Mouse (Mus musculus) heart, embryonic 11.5 days (tissue): ENCODE results near the gene Dusp22. TPM values are rescaled to one million over a fixed set of nuclear protein-coding genes. Genes with fewer than 3 reads are reported as not detected.

Source experiments
- ATAC-seq: fragments of 200-750 bp; cut with Nextera tagmentation; replicated peaks from 2 replicates; pipeline ENCODE4 v1.8.0; 2017; ENCODE audit warnings: moderate library complexity; ENCODE audit not compliant: insufficient number of reproducible peaks, low FRiP score, low TSS enrichment
- H3K27ac ChIP-seq: fragments of 300-500 bp; sonication (generic); 2 replicates; pipeline ENCODE4 v1.5.1; 2014; ENCODE audit warnings: mild to moderate bottlenecking, low read depth, low read length
- H3K27me3 ChIP-seq: fragments of 300-500 bp; sonication (generic); 2 replicates; pipeline ENCODE4 v1.6.1; 2014; ENCODE audit warnings: mild to moderate bottlenecking, low read length, mixed read lengths; ENCODE audit not compliant: control insufficient read depth, insufficient read depth
- H3K36me3 ChIP-seq: fragments of 300-500 bp; sonication (generic); 2 replicates; pipeline ENCODE4 v1.6.1; 2014; ENCODE audit warnings: mild to moderate bottlenecking, low read length, moderate library complexity, mixed read lengths; ENCODE audit not compliant: control insufficient read depth, insufficient read depth
- H3K4me1 ChIP-seq: fragments of 300-500 bp; sonication (generic); 2 replicates; pipeline ENCODE4 v1.6.1; 2014; ENCODE audit warnings: low read length; ENCODE audit not compliant: control insufficient read depth, insufficient read depth
- H3K4me2 ChIP-seq: fragments of 300-500 bp; sonication (generic); 2 replicates; pipeline ENCODE4 v1.6.1; 2014; ENCODE audit warnings: mild to moderate bottlenecking, moderate library complexity
- H3K4me3 ChIP-seq: fragments of 300-500 bp; sonication (generic); 2 replicates; pipeline ENCODE4 v1.5.1; 2014; ENCODE audit warnings: low read depth, low read length
- H3K9ac ChIP-seq: fragments of 300-500 bp; sonication (generic); 2 replicates; pipeline ENCODE4 v1.6.1; 2014; ENCODE audit warnings: mild to moderate bottlenecking, low read depth, low read length, moderate library complexity
- H3K9me3 ChIP-seq: fragments of 300-500 bp; sonication (generic); replicated peaks from 2 replicates; pipeline ENCODE4 v1.6.1; 2016; ENCODE audit warnings: low read length; ENCODE audit not compliant: control insufficient read depth
- WGBS: fragments of 180-500 bp; shearing (Covaris S2); extraction: QIAGEN DNeasy Blood & Tissue Kit; methylation state at CpG from one replicate; pipeline ENCODE4 v1.1.7; 2014; ENCODE audit not compliant: insufficient replicate concordance; 5-methylcytosine and 5-hydroxymethylcytosine counted together
- polyA plus RNA-seq: library from polyadenylated mRNA; unstranded; fragments of >200 nt; fragmentation: Nextera tagmentation; extraction: Ambion mirVana; gene quantifications from 2 replicates; pipeline ENCODE4 v1.2.1, GENCODE M21; 2014

The Dusp22 gene
- polyA plus RNA-seq, 1 experiment from 2014 or later = 21.8 TPM

DNA sequence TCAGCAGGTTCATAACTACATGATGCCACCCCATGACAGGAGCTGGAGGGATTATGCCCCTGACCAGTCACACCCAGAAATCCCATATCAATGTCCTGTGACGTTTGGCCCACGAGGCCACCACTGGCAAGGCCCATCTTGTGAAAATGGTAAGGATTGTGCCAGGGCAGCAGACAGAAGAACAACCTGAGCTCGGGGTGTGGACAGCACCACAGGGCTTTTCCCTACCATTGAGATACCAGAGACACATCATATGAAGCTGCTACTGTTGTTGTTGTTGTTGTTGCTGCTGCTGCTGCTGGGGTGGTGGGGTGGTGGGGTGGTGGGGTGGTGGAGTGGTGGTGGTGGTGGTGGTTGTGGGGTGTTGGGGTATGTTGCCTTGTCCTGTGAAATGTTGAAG, 93.6 kb downstream of the Dusp22 start:
- WGBS = 59% methylated on average over 3 of the region's 3 CpGs
- H3K4me2 ChIP-seq = no peak overlapping the region
- no peak for ATAC-seq

DNA sequence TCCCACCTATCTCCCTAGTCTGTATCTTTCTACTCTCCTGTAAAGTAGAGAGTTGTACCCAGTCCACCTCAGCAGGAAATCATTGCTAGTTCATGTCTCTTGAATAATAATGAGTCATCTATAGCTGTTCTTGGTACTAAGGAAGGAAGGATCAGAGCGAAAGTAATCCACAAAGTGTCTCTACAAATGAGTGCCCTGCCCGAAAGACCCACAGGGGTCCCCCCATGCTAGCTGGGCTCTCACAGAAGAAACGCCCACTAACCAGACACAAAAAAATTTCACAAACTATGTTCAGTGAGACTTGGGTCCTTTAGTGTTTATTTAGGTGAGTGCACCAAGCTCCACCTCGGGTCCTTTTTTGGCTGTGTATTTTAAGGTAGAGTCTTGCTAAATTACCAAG, 94.3 kb downstream of the Dusp22 start:
- Histone ChIP-seq H3K4me2 (no peak overlapping the region), H3K4me3 (no peak overlapping the region), H3K9me3 (no peaks in the 10 kb centered on the region), H3K27ac (no peak overlapping the region), H3K27me3 (peaks cover 39% of the 10 kb centered on the region), H3K9ac (no peak overlapping the region), H3K4me1 (peaks cover 6% of the 10 kb centered on the region), H3K36me3 (no peaks in the 10 kb centered on the region)
- WGBS = 64% methylated on average over 4 of the region's 4 CpGs
- ATAC-seq = no peak

More for the DNA sequence above, 93.6 kb downstream of the Dusp22 start:
- no peaks in the 10 kb centered on the region for H3K36me3 ChIP-seq
- no peak overlapping the region for H3K4me3 ChIP-seq
- no peak overlapping the region for H3K9ac ChIP-seq
- H3K9me3 ChIP-seq = no peaks in the 10 kb centered on the region
- H3K27ac ChIP-seq = no peak overlapping the region
- peaks cover 45% of the 10 kb centered on the region for H3K27me3 ChIP-seq
- H3K4me1 ChIP-seq = peaks cover 6% of the 10 kb centered on the region

DNA sequence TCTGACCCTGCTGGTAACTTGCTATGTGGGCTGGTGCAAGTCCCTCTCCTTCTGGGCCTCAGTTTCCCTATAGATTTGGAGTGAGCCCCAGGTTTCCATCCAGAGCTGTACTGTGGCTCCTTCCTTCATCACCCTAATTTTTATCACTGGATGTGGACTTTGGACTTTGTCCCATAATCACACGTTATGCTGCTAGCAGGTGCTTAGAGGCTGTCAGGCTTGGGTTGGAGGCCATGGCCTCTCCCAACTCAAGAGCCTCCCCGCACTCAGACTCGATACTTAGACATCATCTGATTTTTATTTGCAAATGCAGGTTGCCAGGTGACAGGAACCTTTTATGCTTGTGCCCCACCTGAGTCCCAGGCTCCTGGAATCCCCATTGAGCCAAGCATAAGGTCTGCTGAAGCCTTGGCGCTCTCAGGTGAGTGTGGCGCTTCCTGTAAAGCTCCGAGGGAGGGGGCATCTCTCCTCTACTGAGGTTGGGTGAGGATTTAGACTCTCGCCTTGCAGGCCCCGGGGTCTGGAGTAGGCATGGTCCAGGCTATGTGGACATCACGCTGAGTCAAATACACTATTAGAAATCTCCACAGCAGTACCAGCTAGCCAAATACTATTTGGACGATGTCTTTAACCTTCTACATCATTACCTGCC, 95.2 kb downstream of the Dusp22 start:
- Histone ChIP-seq H3K9ac (no peak overlapping the region), H3K9me3 (no peaks in the 10 kb centered on the region), H3K27ac (no peak overlapping the region), H3K4me2 (no peak overlapping the region), H3K27me3 (peaks cover 30% of the 10 kb centered on the region), H3K36me3 (no peaks in the 10 kb centered on the region), H3K4me1 (no peaks in the 10 kb centered on the region; the same call in 1 of the 2 replicates), H3K4me3 (no peak overlapping the region)
- 78% methylated on average over 10 of the region's 10 CpGs for WGBS
- ATAC-seq = no peak

DNA sequence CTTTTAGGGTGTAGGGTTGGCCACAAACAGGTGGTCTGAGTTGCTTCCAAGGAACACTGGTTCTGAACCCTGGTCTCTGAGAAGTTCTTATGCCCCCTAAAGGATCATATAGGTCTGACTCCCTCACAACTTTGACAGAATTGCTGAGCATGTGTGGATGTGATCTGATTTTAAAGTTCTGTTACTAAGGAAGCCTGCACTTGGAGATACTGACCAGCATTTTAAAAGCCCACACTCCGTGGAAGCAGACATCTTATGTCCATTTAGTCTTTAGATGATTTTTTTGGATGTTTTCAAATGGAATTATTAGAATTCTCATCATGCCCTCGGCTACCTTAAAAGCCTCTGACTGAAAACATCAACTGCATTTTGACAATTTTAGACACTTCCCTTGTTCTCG, 95.8 kb downstream of the Dusp22 start:
- H3K36me3 ChIP-seq = no peaks in the 10 kb centered on the region
- no peak for ATAC-seq
- 73% methylated on average over 3 of the region's 3 CpGs for WGBS
- H3K4me2 ChIP-seq = no peak overlapping the region
- H3K9ac ChIP-seq = no peak overlapping the region
- no peaks in the 10 kb centered on the region for H3K4me1 ChIP-seq
- H3K27me3 ChIP-seq = peaks cover 24% of the 10 kb centered on the region
- no peak overlapping the region for H3K4me3 ChIP-seq
- no peak overlapping the region for H3K27ac ChIP-seq
- H3K9me3 ChIP-seq = no peaks in the 10 kb centered on the region

DNA sequence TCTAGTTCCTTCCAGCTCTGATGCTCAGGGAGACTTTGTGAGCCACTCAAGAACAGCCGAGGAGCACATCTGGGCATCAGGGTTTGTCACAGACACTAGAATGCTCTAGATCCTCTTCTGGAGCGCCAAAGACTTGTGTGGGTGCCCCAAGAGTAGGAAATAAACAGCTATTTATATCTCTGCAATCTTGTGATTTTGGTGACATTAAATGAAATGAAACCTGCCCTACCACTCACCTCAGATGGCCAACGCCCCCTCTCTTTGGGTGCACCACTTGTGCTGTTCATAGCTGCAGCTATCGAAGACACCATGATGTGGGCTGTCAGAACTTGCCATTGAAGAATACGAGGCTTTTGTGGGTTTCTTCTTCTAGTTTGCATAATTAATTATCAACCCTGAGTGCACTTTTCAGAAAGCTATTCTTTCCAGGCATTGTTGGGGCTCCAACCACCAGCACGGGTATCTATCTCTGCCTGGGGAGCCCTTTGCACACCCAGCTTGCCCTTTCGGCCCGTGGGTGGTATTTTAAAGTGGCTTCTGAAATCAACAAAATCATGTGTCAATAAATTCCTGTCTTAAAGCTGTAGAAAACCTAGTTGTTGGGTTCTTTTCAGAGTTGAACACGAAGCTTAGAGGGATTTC, 96.3 kb downstream of the Dusp22 start:
- Histone ChIP-seq H3K4me1 (no peaks in the 10 kb centered on the region), H3K4me3 (no peak overlapping the region), H3K27ac (no peak overlapping the region), H3K9ac (no peak overlapping the region), H3K9me3 (no peaks in the 10 kb centered on the region), H3K36me3 (no peaks in the 10 kb centered on the region), H3K27me3 (peaks cover 18% of the 10 kb centered on the region), H3K4me2 (no peak overlapping the region)
- ATAC-seq = no peak
- WGBS = 73% methylated on average over 9 of the region's 9 CpGs

DNA sequence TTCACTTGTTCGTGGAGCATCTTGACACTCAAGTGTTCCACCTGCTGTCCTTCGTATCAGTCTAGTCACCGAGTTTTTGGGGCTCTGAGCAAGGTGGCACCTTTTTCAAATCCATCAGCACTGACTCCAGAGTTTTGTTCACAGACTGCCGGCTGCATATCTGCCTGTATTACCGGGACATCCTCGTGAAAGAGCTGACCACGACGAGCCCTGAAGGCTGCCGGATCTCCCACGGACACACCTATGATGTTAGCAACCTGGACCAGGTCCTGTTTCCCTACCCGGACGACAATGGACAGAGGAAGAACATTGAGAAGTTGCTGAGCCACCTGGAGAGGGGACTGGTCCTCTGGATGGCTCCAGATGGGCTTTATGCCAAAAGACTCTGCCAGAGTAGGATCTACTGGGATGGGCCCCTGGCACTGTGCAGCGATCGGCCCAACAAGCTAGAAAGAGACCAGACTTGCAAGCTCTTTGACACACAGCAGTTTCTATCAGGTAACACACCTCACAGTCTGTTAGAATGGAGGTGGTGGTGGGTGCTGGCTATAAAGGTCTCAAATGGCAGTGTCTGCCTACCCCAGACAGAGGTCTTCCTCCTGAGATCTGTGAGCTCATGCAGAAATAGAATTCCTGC, 97.6 kb downstream of the Dusp22 start:
- peaks cover 7% of the 10 kb centered on the region for H3K27me3 ChIP-seq
- no peak overlapping the region for H3K4me3 ChIP-seq
- no peak overlapping the region for H3K27ac ChIP-seq
- no peaks in the 10 kb centered on the region for H3K36me3 ChIP-seq
- ATAC-seq = no peak
- H3K4me2 ChIP-seq = no peak overlapping the region
- H3K9ac ChIP-seq = no peak overlapping the region
- no peaks in the 10 kb centered on the region for H3K9me3 ChIP-seq
- H3K4me1 ChIP-seq = no peaks in the 10 kb centered on the region
- 80% methylated on average over 14 of the region's 14 CpGs for WGBS

DNA sequence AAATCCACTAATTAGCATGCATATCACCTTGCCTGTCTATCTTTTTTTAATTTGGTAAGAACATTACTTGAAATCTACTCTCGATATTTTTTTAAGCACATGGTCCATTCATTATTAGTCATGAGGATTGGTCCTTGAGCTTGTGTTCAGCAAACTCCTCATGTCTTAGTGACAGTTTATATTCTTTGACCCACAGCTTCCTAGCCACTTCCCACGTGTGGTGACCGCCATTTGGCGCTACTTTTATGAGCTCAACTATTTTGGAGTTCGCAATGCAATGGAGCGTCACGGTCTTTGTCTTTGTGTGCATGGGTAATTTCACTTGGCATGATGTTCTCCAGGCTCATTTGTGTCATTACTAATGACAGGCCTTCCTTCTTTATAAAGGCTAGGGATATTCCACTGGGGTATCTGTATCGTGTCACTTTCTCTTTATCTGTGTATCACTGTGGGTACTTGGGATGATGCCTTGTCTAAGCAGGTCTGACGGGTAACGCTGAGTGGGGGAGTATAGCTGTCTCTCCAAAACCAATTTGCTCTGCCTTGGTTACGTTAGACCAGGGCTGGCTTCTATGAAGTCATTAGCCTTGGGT, 99.1 kb downstream of the Dusp22 start:
- Histone ChIP-seq H3K27ac (no peak overlapping the region), H3K27me3 (no peaks in the 10 kb centered on the region), H3K36me3 (no peaks in the 10 kb centered on the region), H3K4me3 (no peak overlapping the region), H3K4me2 (no peak overlapping the region), H3K9me3 (no peaks in the 10 kb centered on the region), H3K9ac (no peak overlapping the region), H3K4me1 (no peaks in the 10 kb centered on the region)
- ATAC-seq = no peak
- whole genome bisulfite sequencing = 74% methylated on average over 11 of the region's 11 CpGs

DNA sequence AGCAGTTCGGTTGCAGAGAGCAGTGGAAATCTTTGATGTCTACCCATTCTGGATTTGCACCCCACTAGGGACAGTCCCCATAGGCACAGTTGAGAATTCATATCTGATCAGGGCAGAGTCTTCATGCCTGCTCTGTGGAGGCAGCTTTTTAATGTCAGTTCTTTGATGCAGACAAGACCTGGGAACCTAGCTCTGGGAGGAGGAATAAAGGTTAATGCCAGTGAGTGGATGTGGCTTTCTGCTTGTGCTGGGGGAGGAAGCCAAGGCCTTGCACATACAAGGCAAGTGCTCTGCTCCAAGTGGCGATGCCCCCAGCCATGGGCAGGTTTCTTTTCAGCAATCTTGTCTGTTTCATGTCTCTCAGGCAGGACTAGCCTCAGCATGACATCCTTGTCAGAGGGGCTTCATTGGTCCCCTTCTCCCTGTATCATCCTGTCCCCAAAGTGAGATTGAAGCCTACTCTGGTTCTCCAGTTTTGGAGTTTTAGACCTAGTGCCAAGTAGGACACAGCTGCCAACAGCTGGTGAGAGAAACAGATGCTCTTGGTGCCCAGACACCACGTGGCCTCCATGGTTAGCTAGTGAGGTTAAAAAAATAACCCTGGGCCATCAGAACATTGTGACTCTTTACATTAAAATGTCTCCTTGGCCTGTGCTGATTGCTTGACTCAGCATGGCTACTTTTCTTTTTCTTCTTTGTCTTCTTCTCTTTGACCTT, 100.7 kb downstream of the Dusp22 start:
- no peak overlapping the region for H3K9ac ChIP-seq
- WGBS = 67% methylated on average over 3 of the region's 3 CpGs
- no peak overlapping the region for H3K4me3 ChIP-seq
- H3K9me3 ChIP-seq = no peaks in the 10 kb centered on the region
- H3K4me2 ChIP-seq = no peak overlapping the region
- no peaks in the 10 kb centered on the region for H3K27me3 ChIP-seq
- no peaks in the 10 kb centered on the region for H3K36me3 ChIP-seq
- H3K4me1 ChIP-seq = no peaks in the 10 kb centered on the region
- no peak overlapping the region for H3K27ac ChIP-seq
- no peak for ATAC-seq
